Mouse (Mus musculus): ENCODE results near the gene Prss16.

- no peak for TF ChIP-seq CTCF (IDR thresholded peaks at IDR 0.05; ENCODE audit: borderline replicate concordance, insufficient read depth, low read depth, low read length)
- TF ChIP-seq POLR2A (IDR thresholded peaks at IDR 0.05; ENCODE audit: borderline replicate concordance, insufficient read depth, low read length) = no peak
Measured at GRCm38 (mm10) chr13:22021581-22021980, 12.0 kb upstream of the Prss16 start.
